Mouse (Mus musculus): Measurements from ENCODE around the gene Dync1i2.

DNA sequence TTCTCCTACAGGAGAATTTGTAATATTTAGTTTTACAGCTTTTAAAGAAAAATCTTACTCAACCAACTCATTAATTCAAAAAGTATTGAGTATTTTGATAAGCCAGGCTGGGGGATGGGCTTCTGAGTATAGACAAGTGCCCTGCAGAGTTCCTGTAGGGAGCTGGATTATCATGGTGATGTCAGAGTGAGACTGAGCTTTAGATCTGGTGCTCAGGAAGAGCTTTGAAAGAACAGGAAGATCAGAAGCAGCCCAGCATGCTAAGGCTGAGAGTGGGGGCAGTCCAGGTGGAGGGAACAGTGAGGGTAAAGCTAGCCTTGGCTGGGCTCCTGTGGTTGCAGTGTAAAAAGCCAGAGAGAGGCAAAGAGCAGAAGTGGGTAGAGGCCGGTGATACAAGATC is 9.5 kb downstream of the Dync1i2 start:
- TF ChIP-seq FLI1 (IDR thresholded peaks at IDR 0.05; ENCODE audit: low read length) (no peak), GATA1 (IDR thresholded peaks at IDR 0.05; ENCODE audit: borderline replicate concordance, low read length) (no peak)
